ENCODE assay signal across 8 mouse cellular contexts in genomic region chr11:72301334-72301733, GRCm38 (mm10). TPM values are rescaled to one million over a fixed set of nuclear protein-coding genes. Genes with fewer than 3 reads are reported as not detected.
DNase-seq lines count a peak whose midpoint lies in the region; ATAC-seq and TF ChIP-seq lines count a peak whose summit lies in the region.

Xaf1 (plus strand) TSS chr11:72301629.

- 0 out of 2 replicates have a peak, but pooled peaks have one; percentile 72 for ATAC-seq in kidney, embryonic 14.5 days (ENCODE audit: low FRiP score, low TSS enrichment)
- no peak for ATAC-seq in forebrain, embryonic 12.5 days (ENCODE audit: low FRiP score)

- H3K4me2 ChIP-seq in kidney, embryonic 14.5 days (replicated peaks; ENCODE audit: low read depth, low read length): peak within 1 kb of the TSS; percentile 24; the same call in 1 of the 2 replicates
- no peak within 1 kb of the TSS for H3K4me2 ChIP-seq in forebrain, embryonic 12.5 days

- H3K9me3 ChIP-seq in heart, embryonic 10.5 days: no peaks in the 10 kb centered on the region
- 0 out of 2 replicates have a peak, but pooled peaks cover 4% of the 10 kb centered on the region for H3K9me3 ChIP-seq in kidney, embryonic 14.5 days (ENCODE audit: control insufficient read depth, low read length)
- H3K9me3 ChIP-seq in forebrain, embryonic 12.5 days: no peaks in the 10 kb centered on the region

- no peak within 1 kb of the TSS for H3K9ac ChIP-seq in kidney, embryonic 14.5 days (ENCODE audit: low read depth, low read length)
- H3K9ac ChIP-seq in forebrain, embryonic 12.5 days: no peak within 1 kb of the TSS

- peaks cover 4% of the 10 kb centered on the region; the same call in 1 of the 2 replicates for H3K27me3 ChIP-seq in heart, embryonic 10.5 days (ENCODE audit: insufficient read depth, poor library complexity, severe bottlenecking)
- H3K27me3 ChIP-seq in kidney, embryonic 14.5 days (ENCODE audit: control insufficient read depth, insufficient read depth, low read length): no peaks in the 10 kb centered on the region
- H3K27me3 ChIP-seq in splenic B cell, adult 2 months (ENCODE audit: control insufficient read depth, insufficient read depth, low read length, poor library complexity, severe bottlenecking): no peaks in the 10 kb centered on the region
- H3K27me3 ChIP-seq in forebrain, embryonic 12.5 days: no peaks in the 10 kb centered on the region; the same call in 1 of the 2 replicates

- H3K4me3 ChIP-seq in heart, embryonic 10.5 days: peak within 1 kb of the TSS; percentile 25; the same call in 1 of the 2 replicates
- peak within 1 kb of the TSS; percentile 15 for H3K4me3 ChIP-seq in kidney, embryonic 14.5 days (ENCODE audit: low read length)
- H3K4me3 ChIP-seq in forebrain, embryonic 12.5 days (replicated peaks): no peak within 1 kb of the TSS

- TF ChIP-seq CTCF in brain, embryonic 14.5 days (IDR thresholded peaks at IDR 0.05; ENCODE audit: borderline replicate concordance, extremely low read depth, insufficient read depth, insufficient read length): no peak

- 22% methylated on average over 6 of the region's 6 CpGs for WGBS in heart, embryonic 10.5 days
- WGBS in kidney, embryonic 14.5 days: 11% methylated on average over 6 of the region's 6 CpGs
- WGBS in forebrain, embryonic 12.5 days: 36% methylated on average over 6 of the region's 6 CpGs

- H3K27ac ChIP-seq in heart, embryonic 10.5 days: peak within 1 kb of the TSS; percentile 57
- H3K27ac ChIP-seq in kidney, embryonic 14.5 days (ENCODE audit: low read depth, low read length): no peak within 1 kb of the TSS
- H3K27ac ChIP-seq in forebrain, embryonic 12.5 days: no peak within 1 kb of the TSS

- DNase-seq in right cerebral cortex, adult 18-20 months: peak; percentile 27
- no peak for DNase-seq in right cerebral cortex, postnatal 14 days
- DNase-seq in brain, embryonic 14.5 days (ENCODE audit: low read depth): peak; percentile 9
- peak; percentile 78 for DNase-seq in heart, embryonic 10.5 days (ENCODE audit: low spot score)
- DNase-seq in lung, postnatal 4 days: peak; percentile 77 to 81
- DNase-seq in splenic B cell, adult 2 months (ENCODE audit: low read depth, low spot score): peak; percentile 55

- H3K4me1 ChIP-seq in heart, embryonic 10.5 days: peaks cover 11% of the 10 kb centered on the region
- peaks cover 9% of the 10 kb centered on the region; the same call in 1 of the 2 replicates for H3K4me1 ChIP-seq in kidney, embryonic 14.5 days (ENCODE audit: control insufficient read depth, insufficient read depth, low read length)
- H3K4me1 ChIP-seq in forebrain, embryonic 12.5 days: 0 out of 2 replicates have a peak, but pooled peaks cover 4% of the 10 kb centered on the region

- no peaks in the 10 kb centered on the region for H3K36me3 ChIP-seq in heart, embryonic 10.5 days
- H3K36me3 ChIP-seq in kidney, embryonic 14.5 days (ENCODE audit: control insufficient read depth, insufficient read depth, low read length): no peaks in the 10 kb centered on the region
- no peaks in the 10 kb centered on the region; the same call in 1 of the 2 replicates for H3K36me3 ChIP-seq in splenic B cell, adult 2 months (ENCODE audit: control insufficient read depth, insufficient read depth, low read length, poor library complexity, severe bottlenecking)
- no peaks in the 10 kb centered on the region for H3K36me3 ChIP-seq in forebrain, embryonic 12.5 days (replicated peaks)

- no peak for TF ChIP-seq POLR2A in brain, embryonic 14.5 days (IDR thresholded peaks at IDR 0.05; ENCODE audit: borderline replicate concordance, extremely low read depth, insufficient read depth, insufficient read length, poor library complexity, severe bottlenecking)

RNA-seq across cellular contexts. Expression of gene Xaf1, which starts in this region (rescaled TPM):
- 0.62 and 1.4 TPM in 2 replicates for polyA plus RNA-seq in brain, embryonic 14.5 days (2012; rRNA removed)
- polyA plus RNA-seq in heart, embryonic 10.5 days (2016; fragmentation: Nextera tagmentation; extraction: Ambion mirVana): 1.5 and 1.6 TPM in 2 replicates
- polyA plus RNA-seq in kidney, embryonic 14.5 days (2014; fragmentation: Nextera tagmentation; extraction: Ambion mirVana): 4.2 and 4.8 TPM in 2 replicates
- polyA plus RNA-seq in forebrain, embryonic 12.5 days (2016; fragmentation: Nextera tagmentation; extraction: Ambion mirVana): 1.6 TPM in 2 replicates
